Mouse (Mus musculus) testis, adult 2 months (tissue): ENCODE data around the gene Pard3b.

Source experiments
- CTCF ChIP-seq: fragments of 200-500 bp; IDR thresholded peaks from 2 replicates; pipeline ENCODE4 v1.5.1; 2012; ENCODE audit warnings: low read depth, mild to moderate bottlenecking, inconsistent platforms, low read length, moderate library complexity; ENCODE audit not compliant: control insufficient read depth, insufficient read depth, insufficient replicate concordance
- POLR2A ChIP-seq: fragments of 200-500 bp; IDR thresholded peaks from 2 replicates; pipeline ENCODE4 v1.6.1; 2012; ENCODE audit warnings: low read depth, mild to moderate bottlenecking, inconsistent platforms, low read length, moderate library complexity; ENCODE audit not compliant: control insufficient read depth

- TF ChIP-seq CTCF, result no peak
- TF ChIP-seq POLR2A, result no peak
Measured at GRCm38 (mm10) chr1:61846606-61847005, 208.0 kb downstream of the Pard3b start.
